Mouse (Mus musculus) hindbrain, postnatal 0 days (tissue): ENCODE data around the gene Inpp5k. TPM values are rescaled to one million over a fixed set of nuclear protein-coding genes. Genes with fewer than 3 reads are reported as not detected.

ENCODE experiments used
- ATAC-seq: fragments of 200-750 bp; cut with Nextera tagmentation; 2 replicates; pipeline ENCODE4 v1.8.0; 2017; ENCODE audit warnings: mild to moderate bottlenecking, moderate TSS enrichment, moderate library complexity
- DNase-seq: peaks from one replicate; pipeline ENCODE4 v3.0.0-alpha.2; 2015; ENCODE audit warnings: low spot score
- H3K27ac ChIP-seq: fragments of 300-500 bp; sonication (generic); 2 replicates; pipeline ENCODE4 v1.5.1; 2014; ENCODE audit warnings: mild to moderate bottlenecking
- H3K27me3 ChIP-seq: fragments of 300-500 bp; sonication (generic); 2 replicates; pipeline ENCODE4 v1.6.1; 2014; ENCODE audit warnings: low read length, mixed read lengths; ENCODE audit not compliant: insufficient read depth
- H3K36me3 ChIP-seq: fragments of 300-500 bp; sonication (generic); 2 replicates; pipeline ENCODE4 v1.6.1; 2014; ENCODE audit warnings: low read length, mixed read lengths; ENCODE audit not compliant: insufficient read depth
- H3K4me1 ChIP-seq: fragments of 300-500 bp; sonication (generic); 2 replicates; pipeline ENCODE4 v1.6.1; 2014; ENCODE audit warnings: antibody characterized with exemption, low read length, mixed read lengths; ENCODE audit not compliant: insufficient read depth
- H3K4me2 ChIP-seq: fragments of 300-500 bp; sonication (generic); 2 replicates; pipeline ENCODE4 v1.6.1; 2014; ENCODE audit warnings: low read depth, mild to moderate bottlenecking, low read length, moderate library complexity, mixed read lengths
- H3K4me3 ChIP-seq: fragments of 300-500 bp; sonication (generic); 2 replicates; pipeline ENCODE4 v1.5.1; 2014; ENCODE audit warnings: low read length
- H3K9ac ChIP-seq: fragments of 300-500 bp; sonication (generic); replicated peaks from 2 replicates; pipeline ENCODE4 v1.6.1; 2014; ENCODE audit warnings: mild to moderate bottlenecking, low read length, moderate library complexity, mixed read lengths
- H3K9me3 ChIP-seq: fragments of 300-500 bp; sonication (generic); 2 replicates; pipeline ENCODE4 v1.6.1; 2016; ENCODE audit warnings: low read length, mixed read lengths
- CTCF ChIP-seq: IDR thresholded peaks from 2 replicates; pipeline ENCODE4 v1.5.1; 2016; ENCODE audit warnings: antibody characterized with exemption, control low read depth, low read depth
- WGBS: fragments of 180-500 bp; shearing (Covaris S2); extraction: QIAGEN DNeasy Blood & Tissue Kit; methylation state at CpG from one replicate; pipeline ENCODE4 v1.1.7; 2014; 5-methylcytosine and 5-hydroxymethylcytosine counted together
- polyA plus RNA-seq: library from polyadenylated mRNA; unstranded; fragments of >200 nt; fragmentation: Nextera tagmentation; extraction: Ambion mirVana; gene quantifications from 2 replicates; pipeline ENCODE4 v1.2.1, GENCODE M21; 2015
- total RNA-seq: library from RNA; depleted of rRNA; stranded (reverse); fragments of >200 nt; gene quantifications from 2 replicates; pipeline ENCODE4 v1.2.3, GENCODE M21; 2014; rRNA removed

Inpp5k gene
- total RNA-seq (52.1 and 53.2 TPM in 2 replicates), polyA plus RNA-seq (38.8 and 43.9 TPM in 2 replicates)

- Histone ChIP-seq H3K9ac (peak within 1 kb of the TSS; percentile 71), H3K27me3 (no peaks in the 10 kb centered on the region), H3K36me3 (peaks cover 27% of the 10 kb centered on the region), H3K4me1 (peaks cover 8% of the 10 kb centered on the region; the same call in 1 of the 2 replicates), H3K4me2 (peak within 1 kb of the TSS; percentile 84), H3K27ac (peak within 1 kb of the TSS; percentile 77), H3K9me3 (no peaks in the 10 kb centered on the region), H3K4me3 (peak within 1 kb of the TSS; percentile 70)
- TF ChIP-seq CTCF: 0 out of 2 replicates have a peak, but pooled peaks have one; percentile 5
- ATAC-seq (peak; percentile 100), DNase-seq (peak; percentile 99)
- under 1% methylated on average over 53 of the region's 53 CpGs for WGBS
These were observed at the start of gene Inpp5k for GRCm38 (mm10) chr11:75630645-75631229. TSS of gene Inpp5k (plus strand) at chr11:75630988.

GRCm38 (mm10) chr11:75581495-75582149 is 49.2 kb upstream of the Inpp5k start:
- Histone ChIP-seq H3K27ac (no peak overlapping the region), H3K9ac (no peak overlapping the region), H3K27me3 (no peaks in the 10 kb centered on the region), H3K4me2 (no peak overlapping the region), H3K4me3 (no peak overlapping the region), H3K36me3 (no peaks in the 10 kb centered on the region), H3K9me3 (no peaks in the 10 kb centered on the region), H3K4me1 (no peaks in the 10 kb centered on the region)
- ATAC-seq: no peak
- DNase-seq: no peak
- 93% methylated on average over 7 of the region's 7 CpGs for WGBS
- TF ChIP-seq CTCF: no peak

GRCm38 (mm10) chr11:75583521-75583920 is 47.3 kb upstream of the Inpp5k start:
- no peaks in the 10 kb centered on the region for H3K27me3 ChIP-seq
- no peak overlapping the region for H3K4me3 ChIP-seq
- ATAC-seq: no peak
- no peak overlapping the region for H3K9ac ChIP-seq
- H3K36me3 ChIP-seq: no peaks in the 10 kb centered on the region
- H3K4me2 ChIP-seq: no peak overlapping the region
- DNase-seq: no peak
- no peaks in the 10 kb centered on the region for H3K9me3 ChIP-seq
- H3K4me1 ChIP-seq: no peaks in the 10 kb centered on the region
- 69% methylated on average over 2 of the region's 2 CpGs for WGBS
- H3K27ac ChIP-seq: no peak overlapping the region
- TF ChIP-seq CTCF: no peak

GRCm38 (mm10) chr11:75585061-75585460 is 45.7 kb upstream of the Inpp5k start:
- Histone ChIP-seq H3K4me3 (no peak overlapping the region), H3K36me3 (no peaks in the 10 kb centered on the region)
- WGBS: 85% methylated on average over 4 of the region's 4 CpGs

GRCm38 (mm10) chr11:75585978-75586377 is 44.8 kb upstream of the Inpp5k start:
- Histone ChIP-seq H3K4me1 (peaks cover 14% of the 10 kb centered on the region), H3K36me3 (no peaks in the 10 kb centered on the region), H3K27ac (no peak overlapping the region), H3K27me3 (no peaks in the 10 kb centered on the region), H3K9ac (no peak overlapping the region), H3K4me3 (no peak overlapping the region), H3K9me3 (no peaks in the 10 kb centered on the region), H3K4me2 (no peak overlapping the region)
- WGBS: 85% methylated on average over 5 of the region's 5 CpGs
- TF ChIP-seq CTCF: no peak
- DNase-seq: no peak
- no peak for ATAC-seq

More at GRCm38 (mm10) chr11:75585061-75585460, 45.7 kb upstream of the Inpp5k start:
- H3K4me2 ChIP-seq: no peak overlapping the region
- no peaks in the 10 kb centered on the region for H3K9me3 ChIP-seq
- H3K27ac ChIP-seq: no peak overlapping the region
- no peak for ATAC-seq
- peaks cover 12% of the 10 kb centered on the region for H3K4me1 ChIP-seq
- no peak overlapping the region for H3K9ac ChIP-seq
- no peak for DNase-seq
- TF ChIP-seq CTCF: no peak
- H3K27me3 ChIP-seq: no peaks in the 10 kb centered on the region

- 81% methylated on average over 5 of the region's 5 CpGs for WGBS
- no peak overlapping the region for H3K4me2 ChIP-seq
- no peak overlapping the region for H3K4me3 ChIP-seq
- ATAC-seq: no peak
- no peak overlapping the region for H3K9ac ChIP-seq
- no peaks in the 10 kb centered on the region for H3K27me3 ChIP-seq
- DNase-seq: no peak
- peak overlapping the region; percentile 88; the same call in 1 of the 2 replicates for H3K27ac ChIP-seq
- no peaks in the 10 kb centered on the region for H3K9me3 ChIP-seq
- H3K4me1 ChIP-seq: peaks cover 14% of the 10 kb centered on the region
- H3K36me3 ChIP-seq: no peaks in the 10 kb centered on the region
- TF ChIP-seq CTCF: no peak
These were observed 43.8 kb upstream of the Inpp5k start for GRCm38 (mm10) chr11:75586963-75587362.
